Mouse (Mus musculus) splenic B cell, adult 2 months (primary cell): ENCODE results near the gene Slc35f6.
"Not testable (repeated sequence)": the region's sequence is repeated elsewhere in the genome, so short reads cannot be mapped to it uniquely, and the experiment has no call there.

ENCODE experiments used
- DNase-seq: peaks from one replicate; pipeline ENCODE4 v3.0.0-alpha.2; 2011; ENCODE audit warnings: low read depth, low spot score
- H3K27me3 ChIP-seq: 2 replicates; pipeline ENCODE4 v1.6.1; 2012; ENCODE audit warnings: mild to moderate bottlenecking, low read length, moderate library complexity, mixed read lengths; ENCODE audit not compliant: control insufficient read depth, poor library complexity, insufficient read depth, severe bottlenecking
- H3K36me3 ChIP-seq: 2 replicates; pipeline ENCODE4 v1.6.1; 2012; ENCODE audit warnings: mild to moderate bottlenecking, low read length, moderate library complexity, mixed read lengths; ENCODE audit not compliant: control insufficient read depth, poor library complexity, insufficient read depth, severe bottlenecking

The Slc35f6 gene

GRCm38 (mm10) chr5:30659042-30659441 is 11.3 kb downstream of the Slc35f6 start:
- no peak for DNase-seq
- H3K27me3 ChIP-seq, result no peaks in the 10 kb centered on the region

GRCm38 (mm10) chr5:30660278-30660677 is 12.5 kb downstream of the Slc35f6 start:
- no peak for DNase-seq
- Histone ChIP-seq H3K36me3 (no peaks in the 10 kb centered on the region; the same call in 1 of the 2 replicates), H3K27me3 (no peaks in the 10 kb centered on the region)

More at GRCm38 (mm10) chr5:30659042-30659441, 11.3 kb downstream of the Slc35f6 start:
- H3K36me3 ChIP-seq, result no peaks in the 10 kb centered on the region; the same call in 1 of the 2 replicates

GRCm38 (mm10) chr5:30660813-30661212 is 13.1 kb downstream of the Slc35f6 start:
- Histone ChIP-seq H3K36me3 (no peaks in the 10 kb centered on the region), H3K27me3 (no peaks in the 10 kb centered on the region)
- no peak for DNase-seq

GRCm38 (mm10) chr5:30665360-30665759 is 17.6 kb downstream of the Slc35f6 start:
- no peaks in the 10 kb centered on the region for H3K36me3 ChIP-seq
- DNase-seq, result no peak
- H3K27me3 ChIP-seq, result no peaks in the 10 kb centered on the region

GRCm38 (mm10) chr5:30665968-30666367 is 18.2 kb downstream of the Slc35f6 start:
- no peaks in the 10 kb centered on the region for H3K36me3 ChIP-seq
- peak; percentile 35 for DNase-seq
- no peaks in the 10 kb centered on the region for H3K27me3 ChIP-seq

GRCm38 (mm10) chr5:30666391-30667195 is 18.9 kb downstream of the Slc35f6 start, which contains the start of gene Cenpa:
Gene Cenpa, plus strand, starts transcription at chr5:30666777.
- peak; percentile 97 for DNase-seq
- no peaks in the 10 kb centered on the region for H3K27me3 ChIP-seq
- no peaks in the 10 kb centered on the region; the same call in 1 of the 2 replicates for H3K36me3 ChIP-seq

- H3K36me3 ChIP-seq, result no peaks in the 10 kb centered on the region; the same call in 1 of the 2 replicates
- peak; percentile 44 for DNase-seq
- H3K27me3 ChIP-seq, result no peaks in the 10 kb centered on the region
These were observed 19.5 kb downstream of the Slc35f6 start for GRCm38 (mm10) chr5:30667215-30667614.

- no peaks in the 10 kb centered on the region; the same call in 1 of the 2 replicates for H3K36me3 ChIP-seq
- no peak for DNase-seq
- no peaks in the 10 kb centered on the region for H3K27me3 ChIP-seq
These were observed 20.0 kb downstream of the Slc35f6 start for GRCm38 (mm10) chr5:30667686-30668085.

GRCm38 (mm10) chr5:30668637-30669495 is 21.1 kb downstream of the Slc35f6 start:
- H3K36me3 ChIP-seq, result peaks cover under 1% of the 10 kb centered on the region
- DNase-seq, result no peak
- no peaks in the 10 kb centered on the region for H3K27me3 ChIP-seq

GRCm38 (mm10) chr5:30669496-30669830 is 21.7 kb downstream of the Slc35f6 start:
- no peak for DNase-seq
- H3K27me3 ChIP-seq, result no peaks in the 10 kb centered on the region

GRCm38 (mm10) chr5:30670091-30670490 is 22.4 kb downstream of the Slc35f6 start:
- Histone ChIP-seq H3K27me3 (no peaks in the 10 kb centered on the region), H3K36me3 (peaks cover 6% of the 10 kb centered on the region)
- no peak for DNase-seq

More at GRCm38 (mm10) chr5:30669496-30669830, 21.7 kb downstream of the Slc35f6 start:
- H3K36me3 ChIP-seq, result peaks cover 6% of the 10 kb centered on the region

- no peak for DNase-seq
- Histone ChIP-seq H3K36me3 (peaks cover 6% of the 10 kb centered on the region), H3K27me3 (no peaks in the 10 kb centered on the region)
These were observed 26.3 kb downstream of the Slc35f6 start for GRCm38 (mm10) chr5:30674001-30674400.

GRCm38 (mm10) chr5:30676800-30677199 is 29.1 kb downstream of the Slc35f6 start:
- Histone ChIP-seq H3K36me3 (peaks cover 6% of the 10 kb centered on the region), H3K27me3 (no peaks in the 10 kb centered on the region)
- DNase-seq, result no peak

GRCm38 (mm10) chr5:30678069-30678468 is 30.3 kb downstream of the Slc35f6 start:
- H3K36me3 ChIP-seq, H3K27me3 ChIP-seq, DNase-seq: not testable (repeated sequence)
